Mouse (Mus musculus): ENCODE measurements around the gene Nbeal2. TPM values are rescaled to one million over a fixed set of nuclear protein-coding genes. Genes with fewer than 3 reads are reported as not detected.

Nbeal2 gene
- total and polyA plus RNA-seq, 3 experiments, result 9.3 to 17.2 TPM; not detected in 1

- no peak for TF ChIP-seq MAX (IDR thresholded peaks at IDR 0.05; ENCODE audit: low read length)
- TF ChIP-seq UBTF (IDR thresholded peaks at IDR 0.05; ENCODE audit: borderline replicate concordance, insufficient read depth, low read depth, low read length), result no peak
Measured at GRCm38 (mm10) chr9:110667219-110667836, 13.4 kb upstream of the Nbeal2 start (continued).

- H3K4me1 ChIP-seq (ENCODE audit: control insufficient read depth in 1 of 2, insufficient read depth in 2 of 2, low read length in 2 of 2), result peaks cover 15 to 38% of the 10 kb centered on the region in 2 experiments
Measured at GRCm38 (mm10) chr9:110666374-110666773, 12.4 kb upstream of the Nbeal2 start.

GRCm38 (mm10) chr9:110665912-110666311 is 12.0 kb upstream of the Nbeal2 start:
- Histone ChIP-seq H3K4me3 (ENCODE audit: control insufficient read depth in 1 of 2, insufficient read depth in 1 of 2, low read depth in 2 of 2, low read length in 2 of 2) (0 out of 4 replicates have a peak overlapping the region, but pooled peaks of 1 of the 2 experiments have one; percentile 14), H3K36me3 (ENCODE audit: control insufficient read depth in 1 of 2, insufficient read depth in 2 of 2, low read length in 2 of 2) (peaks cover 0 to 40% of the 10 kb centered on the region in 2 experiments; a peak in 2 of 4 replicates), H3K27me3 (ENCODE audit: control insufficient read depth in 1 of 2, insufficient read depth in 2 of 2, low read length in 2 of 2) (no peaks in the 10 kb centered on the region), H3K27ac (ENCODE audit: control insufficient read depth, low read depth, low read length) (peak overlapping the region; percentile 64), H3K9me3 (replicated peaks; ENCODE audit: insufficient read depth, low read length) (no peaks in the 10 kb centered on the region), H3K9ac (ENCODE audit: control insufficient read depth, low read depth, low read length, poor library complexity, severe bottlenecking) (no peak overlapping the region), H3K4me1 (ENCODE audit: control insufficient read depth in 1 of 2, insufficient read depth in 2 of 2, low read length in 2 of 2) (peaks cover 17 to 38% of the 10 kb centered on the region in 2 experiments), H3K79me2 (ENCODE audit: control insufficient read depth, insufficient read depth, low read length, poor library complexity) (peaks cover 20% of the 10 kb centered on the region)
- peak; percentile 94 for DNase-seq (ENCODE audit: low read depth, low spot score)
- TF ChIP-seq MAX (IDR thresholded peaks at IDR 0.05; ENCODE audit: low read length), result no peak
- TF ChIP-seq TCF12 (IDR thresholded peaks at IDR 0.05; ENCODE audit: low read depth, low read length), result peak; percentile 98
- no peak for TF ChIP-seq CHD2 (IDR thresholded peaks at IDR 0.05; ENCODE audit: low read length)
- no peak for TF ChIP-seq KAT2A (conservative IDR thresholded peaks at IDR 0.05; ENCODE audit: low read depth, low read length)
- no peak for TF ChIP-seq CHD1 (IDR thresholded peaks at IDR 0.05; ENCODE audit: low read depth, low read length)
- no peak for TF ChIP-seq RAD21 (IDR thresholded peaks at IDR 0.05; ENCODE audit: low read depth, low read length)
- peak; percentile 51; the same call in 1 of the 2 replicates for TF ChIP-seq MAFK (IDR thresholded peaks at IDR 0.05; ENCODE audit: borderline replicate concordance, low read depth, low read length)
- TF ChIP-seq ZC3H11A (IDR thresholded peaks at IDR 0.05; ENCODE audit: low read depth, low read length), result no peak
- TF ChIP-seq ZNF384 (IDR thresholded peaks at IDR 0.05; ENCODE audit: low read depth, low read length), result no peak
- TF ChIP-seq MEF2A (IDR thresholded peaks at IDR 0.05; ENCODE audit: extremely low read depth, insufficient replicate concordance, low read depth, low read length, poor library complexity, severe bottlenecking), result 0 out of 2 replicates have a peak, but pooled peaks have one; percentile 58
- peak; percentile 98 for TF ChIP-seq TAL1 (IDR thresholded peaks at IDR 0.05; ENCODE audit: low read length)
- TF ChIP-seq MYB (IDR thresholded peaks at IDR 0.05; ENCODE audit: low read depth, low read length), result no peak
- TF ChIP-seq GABPA (IDR thresholded peaks at IDR 0.05; ENCODE audit: low read depth, low read length), result no peak
- TF ChIP-seq MAZ (IDR thresholded peaks at IDR 0.05; ENCODE audit: low read depth, low read length), result peak; percentile 87
- peak; percentile 96 for TF ChIP-seq RCOR1 (IDR thresholded peaks at IDR 0.05; ENCODE audit: low read depth, low read length)
- no peak for TF ChIP-seq ZMIZ1 (IDR thresholded peaks at IDR 0.05; ENCODE audit: low read depth, low read length)
- peak; percentile 93 to 96 for TF ChIP-seq EP300 (IDR thresholded peaks at IDR 0.05; ENCODE audit: low read depth in 1 of 2, low read length in 2 of 2)
- TF ChIP-seq MXI1 (IDR thresholded peaks at IDR 0.05; ENCODE audit: low read depth, low read length), result no peak
- TF ChIP-seq GATA1 (IDR thresholded peaks at IDR 0.05; ENCODE audit: low read depth, low read length), result peak; percentile 97
- peak; percentile 85 for TF ChIP-seq ETS1 (IDR thresholded peaks at IDR 0.05; ENCODE audit: low read depth, low read length)
- TF ChIP-seq SIN3A (IDR thresholded peaks at IDR 0.05; ENCODE audit: low read length), result peak; percentile 78
- 0 out of 2 replicates have a peak, but pooled peaks have one; percentile 15 for TF ChIP-seq BHLHE40 (IDR thresholded peaks at IDR 0.05; ENCODE audit: borderline replicate concordance, low read depth, low read length)

More at GRCm38 (mm10) chr9:110666374-110666773, 12.4 kb upstream of the Nbeal2 start:
- no peak for DNase-seq (ENCODE audit: low read depth, low spot score)
- Histone ChIP-seq H3K4me3 (ENCODE audit: control insufficient read depth in 1 of 2, insufficient read depth in 1 of 2, low read depth in 2 of 2, low read length in 2 of 2) (no peak overlapping the region), H3K27ac (ENCODE audit: control insufficient read depth, low read depth, low read length) (peak overlapping the region; percentile 45), H3K79me2 (ENCODE audit: control insufficient read depth, insufficient read depth, low read length, poor library complexity) (peaks cover 15% of the 10 kb centered on the region), H3K27me3 (ENCODE audit: control insufficient read depth in 1 of 2, insufficient read depth in 2 of 2, low read length in 2 of 2) (no peaks in the 10 kb centered on the region), H3K9me3 (replicated peaks; ENCODE audit: insufficient read depth, low read length) (no peaks in the 10 kb centered on the region), H3K36me3 (ENCODE audit: control insufficient read depth in 1 of 2, insufficient read depth in 2 of 2, low read length in 2 of 2) (peaks cover 0 to 35% of the 10 kb centered on the region in 2 experiments; a peak in 2 of 4 replicates), H3K9ac (ENCODE audit: control insufficient read depth, low read depth, low read length, poor library complexity, severe bottlenecking) (no peak overlapping the region)
- no peak for TF ChIP-seq TCF12 (IDR thresholded peaks at IDR 0.05; ENCODE audit: low read depth, low read length)
- TF ChIP-seq USF1 (IDR thresholded peaks at IDR 0.05; ENCODE audit: low read depth, low read length), result no peak
- TF ChIP-seq SIN3A (IDR thresholded peaks at IDR 0.05; ENCODE audit: low read length), result no peak
- TF ChIP-seq MEF2A (IDR thresholded peaks at IDR 0.05; ENCODE audit: extremely low read depth, insufficient replicate concordance, low read depth, low read length, poor library complexity, severe bottlenecking), result no peak
- no peak for TF ChIP-seq E2F4 (IDR thresholded peaks at IDR 0.05; ENCODE audit: borderline replicate concordance, low read depth, low read length)
- no peak for TF ChIP-seq SMC3 (IDR thresholded peaks at IDR 0.05; ENCODE audit: low read depth, low read length)
